Mouse (Mus musculus): Measurements from ENCODE around the gene Ago4.

DNA sequence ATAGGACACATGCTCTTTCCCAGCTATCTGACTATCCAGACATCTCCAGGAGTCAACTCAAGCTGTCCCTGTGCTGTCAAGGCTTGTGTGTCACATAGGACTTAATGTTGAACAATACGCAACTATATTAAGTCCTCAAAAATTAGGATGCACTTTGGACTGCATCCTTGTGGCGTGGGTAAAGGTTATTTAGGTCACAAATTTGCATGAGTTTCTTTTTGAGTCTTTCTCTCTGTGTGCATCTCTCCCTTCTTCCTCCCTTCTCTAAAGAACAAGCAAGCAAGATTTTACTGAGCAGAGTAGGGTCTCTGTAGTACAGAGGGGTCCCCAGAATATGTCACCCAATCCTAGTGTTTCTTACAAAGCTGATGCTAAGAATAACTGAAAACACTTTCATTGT lies 12.9 kb upstream of the Ago4 start:
- TF ChIP-seq POLR2A (IDR thresholded peaks at IDR 0.05; ENCODE audit: low read depth, low read length) (no peak), CTCF (IDR thresholded peaks at IDR 0.05; ENCODE audit: extremely low read depth, insufficient read depth, insufficient read length, insufficient replicate concordance) (no peak)
